Mouse (Mus musculus) liver, adult 2 months (tissue): Measurements from ENCODE around the gene 4632433K11Rik. TPM values are rescaled to one million over a fixed set of nuclear protein-coding genes. Genes with fewer than 3 reads are reported as not detected.
A peak's percentile ranks its signal among the peaks of the same experiment; 100 is the strongest.

Source experiments
- DNase-seq: peaks from one replicate; pipeline ENCODE4 v3.0.0-alpha.2; 2011; ENCODE audit warnings: low read depth, low spot score; ENCODE audit errors: extremely low read depth
- H3K27ac ChIP-seq: fragments of 200-500 bp; replicated peaks from 2 replicates; pipeline ENCODE4 v1.5.1; 2012; ENCODE audit warnings: low read depth, mild to moderate bottlenecking, control low read depth, inconsistent platforms, low read length; ENCODE audit not compliant: insufficient read depth
- H3K27me3 ChIP-seq: fragments of 200-500 bp; 2 replicates; pipeline ENCODE4 v1.6.1; 2012; ENCODE audit warnings: mild to moderate bottlenecking, moderate library complexity, low read length, inconsistent platforms; ENCODE audit not compliant: control insufficient read depth, insufficient read depth
- H3K36me3 ChIP-seq: fragments of 200-500 bp; 2 replicates; pipeline ENCODE4 v1.6.1; 2012; ENCODE audit warnings: low read length, inconsistent platforms; ENCODE audit not compliant: control insufficient read depth, insufficient read depth
- H3K4me1 ChIP-seq: fragments of 200-500 bp; 2 replicates; pipeline ENCODE4 v1.6.1; 2011; ENCODE audit warnings: low read length; ENCODE audit not compliant: control insufficient read depth, insufficient read depth
- H3K4me3 ChIP-seq: fragments of 200-500 bp; 2 replicates; pipeline ENCODE4 v1.5.1; 2011; ENCODE audit warnings: low read depth, mild to moderate bottlenecking, control low read depth, low read length, moderate library complexity; ENCODE audit not compliant: insufficient read depth
- H3K79me2 ChIP-seq: fragments of 200-500 bp; 2 replicates; pipeline ENCODE4 v1.6.1; 2012; ENCODE audit warnings: inconsistent platforms, mild to moderate bottlenecking, low read length, moderate library complexity; ENCODE audit not compliant: control insufficient read depth, insufficient read depth
- H3K9ac ChIP-seq: fragments of 200-500 bp; 2 replicates; pipeline ENCODE4 v1.6.1; 2012; ENCODE audit warnings: low read depth, mild to moderate bottlenecking, control low read depth, inconsistent platforms, low read length
- CTCF ChIP-seq: fragments of 200-500 bp; IDR thresholded peaks from 2 replicates; pipeline ENCODE4 v1.5.1; 2011; ENCODE audit warnings: low read depth, low read length, control low read depth
- POLR2A ChIP-seq: fragments of 200-500 bp; IDR thresholded peaks from 2 replicates; pipeline ENCODE4 v1.6.1; 2011; ENCODE audit warnings: low read length, control low read depth; ENCODE audit not compliant: insufficient read depth; ENCODE audit errors: extremely low read depth
- WGBS: fragments of 180-500 bp; shearing (Covaris S2); methylation state at CpG from one replicate; pipeline ENCODE4 v1.1.7; 2018; 5-methylcytosine and 5-hydroxymethylcytosine counted together
- polyA plus RNA-seq: library from polyadenylated mRNA; depleted of rRNA; stranded (reverse); fragments of >200 nt; gene quantifications from 2 replicates; pipeline ENCODE4 v1.2.3, GENCODE M21; 2012
- total RNA-seq: library from RNA; depleted of rRNA; stranded (reverse); fragments of >200 nt; gene quantifications from 2 replicates; pipeline ENCODE4 v1.2.3, GENCODE M21; 2014

Gene 4632433K11Rik
- total and polyA plus RNA-seq, 2 experiments = 0.28 TPM; not detected in 1

GRCm38 (mm10) chr7:5047313-5047712 lies 13.4 kb downstream of the 4632433K11Rik start:
- H3K27ac ChIP-seq = no peak overlapping the region
- peak; percentile 47 for DNase-seq
- H3K4me3 ChIP-seq = no peak overlapping the region
- H3K79me2 ChIP-seq = no peaks in the 10 kb centered on the region
- H3K36me3 ChIP-seq = no peaks in the 10 kb centered on the region
- no peaks in the 10 kb centered on the region for H3K27me3 ChIP-seq
- H3K9ac ChIP-seq = no peak overlapping the region
- TF ChIP-seq CTCF (peak; percentile 31; the same call in 1 of the 2 replicates), POLR2A (no peak)
- peaks cover 3% of the 10 kb centered on the region for H3K4me1 ChIP-seq
- 7% methylated on average over 2 of the region's 2 CpGs for WGBS

- peak; percentile 44 for DNase-seq
- WGBS = 2% methylated on average over 65 of the region's 65 CpGs
- peak within 1 kb of the TSS; percentile 72 for H3K4me3 ChIP-seq
- H3K27me3 ChIP-seq = peaks cover 17% of the 10 kb centered on the region
- no peaks in the 10 kb centered on the region for H3K79me2 ChIP-seq
- H3K9ac ChIP-seq = peak within 1 kb of the TSS; percentile 80
- H3K36me3 ChIP-seq = no peaks in the 10 kb centered on the region
- H3K27ac ChIP-seq = no peak within 1 kb of the TSS
- peaks cover 3% of the 10 kb centered on the region for H3K4me1 ChIP-seq
- no peak for TF ChIP-seq CTCF
- no peak for TF ChIP-seq POLR2A
Measured at GRCm38 (mm10) chr7:5051193-5052192, 17.6 kb downstream of the 4632433K11Rik start, which contains the start of gene Zfp580. TSS of gene Zfp580 (plus strand) at chr7:5051538.

GRCm38 (mm10) chr7:5052438-5052837 lies 18.5 kb downstream of the 4632433K11Rik start:
- no peaks in the 10 kb centered on the region for H3K36me3 ChIP-seq
- no peak overlapping the region for H3K27ac ChIP-seq
- WGBS = 11% methylated on average over 12 of the region's 12 CpGs
- peaks cover 3% of the 10 kb centered on the region for H3K4me1 ChIP-seq
- TF ChIP-seq POLR2A (no peak), CTCF (no peak)
- H3K27me3 ChIP-seq = peaks cover 22% of the 10 kb centered on the region
- no peak for DNase-seq
- no peak overlapping the region for H3K9ac ChIP-seq
- no peak overlapping the region for H3K4me3 ChIP-seq
- H3K79me2 ChIP-seq = no peaks in the 10 kb centered on the region

GRCm38 (mm10) chr7:5052931-5053343 lies 19.0 kb downstream of the 4632433K11Rik start:
- H3K4me1 ChIP-seq = peaks cover 3% of the 10 kb centered on the region
- no peaks in the 10 kb centered on the region for H3K36me3 ChIP-seq
- H3K27me3 ChIP-seq = peaks cover 22% of the 10 kb centered on the region
- no peak for DNase-seq
- H3K4me3 ChIP-seq = no peak overlapping the region; the same call in 1 of the 2 replicates
- WGBS = 12% methylated on average over 45 of the region's 45 CpGs
- H3K27ac ChIP-seq = no peak overlapping the region
- no peak overlapping the region for H3K9ac ChIP-seq
- TF ChIP-seq CTCF (no peak), POLR2A (no peak)
- no peaks in the 10 kb centered on the region for H3K79me2 ChIP-seq

GRCm38 (mm10) chr7:5053456-5054179 lies 19.7 kb downstream of the 4632433K11Rik start:
- Histone ChIP-seq H3K79me2 (no peaks in the 10 kb centered on the region), H3K4me3 (no peak overlapping the region), H3K9ac (no peak overlapping the region), H3K27ac (no peak overlapping the region), H3K36me3 (no peaks in the 10 kb centered on the region), H3K4me1 (peaks cover 3% of the 10 kb centered on the region), H3K27me3 (peaks cover 22% of the 10 kb centered on the region)
- WGBS = 18% methylated on average over 32 of the region's 32 CpGs
- TF ChIP-seq POLR2A (no peak), CTCF (no peak)
- no peak for DNase-seq
